Mouse (Mus musculus) hindbrain, embryonic 11.5 days (tissue): ENCODE measurements around the gene Tmem183a. TPM values are rescaled to one million over a fixed set of nuclear protein-coding genes. Genes with fewer than 3 reads are reported as not detected.

Experiments used
- ATAC-seq: fragments of 200-750 bp; cut with Nextera tagmentation; 2 replicates; pipeline ENCODE4 v1.8.0; 2017; ENCODE audit warnings: mild to moderate bottlenecking, moderate TSS enrichment, moderate library complexity; ENCODE audit not compliant: low FRiP score
- DNase-seq: peaks from one replicate; pipeline ENCODE4 v3.0.0-alpha.2; 2015; ENCODE audit warnings: low spot score
- H3K27ac ChIP-seq: fragments of 300-500 bp; sonication (generic); 2 replicates; pipeline ENCODE4 v1.5.1; 2014; ENCODE audit warnings: mild to moderate bottlenecking, low read depth, low read length
- H3K27me3 ChIP-seq: fragments of 300-500 bp; sonication (generic); 2 replicates; pipeline ENCODE4 v1.6.1; 2014; ENCODE audit warnings: mild to moderate bottlenecking, low read length, moderate library complexity, mixed read lengths; ENCODE audit not compliant: control insufficient read depth, insufficient read depth
- H3K36me3 ChIP-seq: fragments of 300-500 bp; sonication (generic); 2 replicates; pipeline ENCODE4 v1.6.1; 2014; ENCODE audit warnings: mild to moderate bottlenecking, low read length, moderate library complexity, mixed read lengths; ENCODE audit not compliant: control insufficient read depth, insufficient read depth
- H3K4me1 ChIP-seq: fragments of 300-500 bp; sonication (generic); replicated peaks from 2 replicates; pipeline ENCODE4 v1.6.1; 2014; ENCODE audit warnings: low read length, mixed read lengths; ENCODE audit not compliant: control insufficient read depth, insufficient read depth
- H3K4me2 ChIP-seq: fragments of 300-500 bp; sonication (generic); replicated peaks from 2 replicates; pipeline ENCODE4 v1.6.1; 2014; ENCODE audit warnings: mild to moderate bottlenecking, low read depth, low read length
- H3K4me3 ChIP-seq: fragments of 300-500 bp; sonication (generic); 2 replicates; pipeline ENCODE4 v1.5.1; 2014; ENCODE audit warnings: low read depth, low read length
- H3K9ac ChIP-seq: fragments of 300-500 bp; sonication (generic); 2 replicates; pipeline ENCODE4 v1.6.1; 2014; ENCODE audit warnings: low read depth, low read length
- H3K9me3 ChIP-seq: fragments of 300-500 bp; sonication (generic); 2 replicates; pipeline ENCODE4 v1.6.1; 2016; ENCODE audit warnings: low read length; ENCODE audit not compliant: control insufficient read depth
- WGBS: fragments of 180-500 bp; shearing (Covaris S2); extraction: QIAGEN DNeasy Blood & Tissue Kit; methylation state at CpG from one replicate; pipeline ENCODE4 v1.1.7; 2014; 5-methylcytosine and 5-hydroxymethylcytosine counted together
- polyA plus RNA-seq: library from polyadenylated mRNA; unstranded; fragments of >200 nt; fragmentation: Nextera tagmentation; extraction: Ambion mirVana; gene quantifications from 2 replicates; pipeline ENCODE4 v1.2.1, GENCODE M21; 2014

The Tmem183a gene
- polyA plus RNA-seq, 1 experiment from 2014 or later, result 126 TPM

DNA sequence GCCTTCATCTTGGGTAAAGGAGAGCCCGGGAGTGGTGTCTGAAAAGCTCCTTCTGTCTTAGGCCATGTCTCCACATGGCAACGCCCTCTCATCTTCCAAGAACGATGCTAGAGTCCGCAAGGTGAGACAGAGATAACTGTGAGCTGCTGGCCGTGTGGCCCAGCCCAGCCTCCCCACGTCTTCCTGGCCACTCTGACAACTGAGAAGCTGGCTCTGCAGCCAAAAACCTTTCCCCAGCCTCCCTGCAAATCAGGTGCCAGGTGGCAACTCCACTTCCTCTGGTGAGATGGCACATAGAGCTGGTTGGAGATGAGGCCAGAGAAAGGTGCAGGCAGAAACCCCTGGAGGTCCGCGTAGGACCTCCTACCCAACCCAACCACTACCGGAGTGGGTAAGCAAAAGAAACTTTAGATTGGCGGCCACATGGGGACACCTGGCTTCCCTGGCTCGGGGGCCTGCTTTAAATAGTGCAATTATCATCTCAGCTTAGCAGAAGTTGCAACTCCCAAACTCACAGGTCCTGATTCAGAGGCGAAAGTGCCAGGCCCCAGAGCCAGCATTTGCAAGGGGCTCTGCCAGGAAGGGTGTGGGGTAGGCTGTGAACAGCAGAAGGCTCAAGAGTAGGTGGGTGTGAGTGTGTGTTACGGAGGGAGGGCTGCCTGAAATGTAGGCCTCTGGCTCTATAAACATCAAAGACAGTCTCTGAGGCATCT lies 26.4 kb downstream of the Tmem183a start:
- ATAC-seq (no peak), DNase-seq (no peak)
- no peak overlapping the region for H3K4me2 ChIP-seq
- no peaks in the 10 kb centered on the region for H3K36me3 ChIP-seq
- H3K4me3 ChIP-seq, result no peak overlapping the region
- H3K27me3 ChIP-seq, result no peaks in the 10 kb centered on the region
- no peaks in the 10 kb centered on the region; the same call in 1 of the 2 replicates for H3K4me1 ChIP-seq
- H3K27ac ChIP-seq, result no peak overlapping the region
- 82% methylated on average over 13 of the region's 13 CpGs for WGBS
- H3K9ac ChIP-seq, result no peak overlapping the region
- H3K9me3 ChIP-seq, result no peaks in the 10 kb centered on the region

DNA sequence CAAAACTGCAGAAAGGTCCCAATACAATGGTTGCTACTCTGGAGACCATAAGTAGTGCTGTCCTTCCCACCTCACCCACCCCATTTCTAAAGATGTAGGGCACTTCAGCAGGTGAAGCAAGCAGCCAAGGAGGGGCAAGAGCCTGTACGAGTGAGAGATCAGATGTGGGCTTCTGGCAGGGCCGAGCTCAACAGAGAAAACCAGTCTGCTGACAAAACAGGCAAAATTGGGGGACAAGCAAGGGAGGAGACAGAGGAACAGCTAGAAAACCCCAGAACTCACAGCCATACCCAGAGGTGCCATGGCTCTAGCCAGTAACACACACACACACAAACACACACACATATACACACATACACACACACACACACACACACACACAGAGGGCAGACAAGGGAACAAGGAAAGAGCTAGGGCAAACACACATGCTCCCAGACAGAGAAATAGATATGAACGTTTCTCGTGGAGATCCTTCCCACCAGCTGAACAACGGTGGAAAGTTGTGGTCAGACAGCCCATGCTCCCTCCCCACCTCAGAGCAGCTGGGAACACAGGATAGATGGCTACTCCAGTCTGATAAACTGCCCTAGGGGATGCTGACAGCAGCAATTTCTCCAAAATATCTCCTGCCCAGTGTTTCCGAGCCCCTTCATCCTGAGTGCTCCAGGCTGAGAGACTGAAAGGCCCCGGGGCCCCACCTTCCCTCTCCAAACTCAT lies 27.5 kb downstream of the Tmem183a start:
- H3K27me3 ChIP-seq, result no peaks in the 10 kb centered on the region
- H3K4me2 ChIP-seq, result no peak overlapping the region
- no peaks in the 10 kb centered on the region; the same call in 1 of the 2 replicates for H3K4me1 ChIP-seq
- H3K36me3 ChIP-seq, result no peaks in the 10 kb centered on the region
- H3K27ac ChIP-seq, result no peak overlapping the region
- ATAC-seq, result no peak
- H3K9me3 ChIP-seq, result no peaks in the 10 kb centered on the region
- no peak for DNase-seq
- WGBS, result 81% methylated on average over 7 of the region's 7 CpGs
- H3K9ac ChIP-seq, result no peak overlapping the region
- H3K4me3 ChIP-seq, result no peak overlapping the region

DNA sequence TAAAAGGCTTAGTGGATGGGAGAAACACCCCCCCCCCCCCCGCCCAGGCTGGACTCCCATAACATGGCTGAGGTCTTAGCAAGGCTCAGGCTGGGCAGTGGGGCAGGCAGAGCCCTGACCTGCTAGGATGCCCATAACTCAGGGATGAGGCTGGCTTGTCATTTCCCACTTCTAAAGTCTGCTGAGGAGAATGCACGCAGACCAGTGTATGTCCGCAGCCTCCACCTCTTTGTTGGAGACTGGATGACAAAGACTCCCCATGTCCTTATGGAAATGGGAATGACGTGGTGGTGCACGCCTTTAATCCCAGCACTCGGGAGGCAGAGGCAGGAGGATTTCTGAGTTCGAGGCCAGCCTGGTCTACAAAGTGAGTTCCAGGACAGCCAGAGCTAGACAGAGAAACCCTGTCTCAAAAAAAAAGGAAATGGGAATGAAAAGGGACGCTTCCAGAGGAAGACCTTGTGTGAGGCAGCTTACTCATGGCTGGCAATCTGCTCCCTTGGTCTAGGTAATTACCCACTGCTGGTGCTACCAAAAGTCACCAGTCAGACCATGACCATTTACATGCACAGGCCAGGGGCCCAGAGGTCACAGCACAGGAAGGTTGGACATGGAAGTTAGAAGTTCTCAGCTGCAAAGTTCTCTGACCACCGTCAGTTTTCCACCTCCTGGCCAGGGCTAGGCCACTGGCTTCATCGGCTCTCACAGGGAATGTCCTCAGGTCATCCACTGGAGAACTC lies 28.2 kb downstream of the Tmem183a start:
- no peaks in the 10 kb centered on the region for H3K27me3 ChIP-seq
- 82% methylated on average over 10 of the region's 10 CpGs for WGBS
- DNase-seq (no peak), ATAC-seq (no peak)
- no peaks in the 10 kb centered on the region for H3K36me3 ChIP-seq
- H3K27ac ChIP-seq, result no peak overlapping the region
- H3K4me3 ChIP-seq, result no peak overlapping the region
- no peak overlapping the region for H3K4me2 ChIP-seq
- no peak overlapping the region for H3K9ac ChIP-seq
- H3K4me1 ChIP-seq, result no peaks in the 10 kb centered on the region; the same call in 1 of the 2 replicates
- H3K9me3 ChIP-seq, result no peaks in the 10 kb centered on the region

DNA sequence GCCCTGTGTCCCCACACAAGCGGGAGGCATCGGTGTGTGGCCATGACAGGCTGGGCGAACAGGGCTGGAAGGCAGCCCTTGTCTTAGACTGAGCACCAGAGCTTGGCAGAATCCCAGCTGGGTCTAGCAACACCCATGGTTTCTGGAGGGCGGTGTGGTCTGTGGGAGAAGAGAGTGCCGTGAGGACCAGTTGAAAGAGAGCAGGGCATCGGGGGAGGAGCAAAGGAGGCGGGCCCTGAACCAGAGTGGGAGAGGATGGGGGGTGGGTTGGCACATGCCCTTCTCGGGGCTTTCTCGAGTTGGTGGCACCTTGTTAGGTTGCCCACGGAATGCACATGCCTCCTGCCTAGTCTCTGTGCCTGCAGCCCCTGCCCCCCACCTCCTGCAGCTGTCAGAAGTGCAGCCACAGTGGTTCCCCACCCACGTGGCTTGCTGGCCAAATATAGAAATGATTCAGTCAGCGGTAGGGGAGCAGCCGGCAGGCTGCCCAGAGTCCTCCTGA lies 29.0 kb downstream of the Tmem183a start, which contains the start of gene Ppfia4:
Gene Ppfia4, minus strand, starts transcription at position 159 of the 502 bp plus-strand sequence.
- no peak within 1 kb of the TSS for H3K9ac ChIP-seq
- H3K4me3 ChIP-seq, result no peak within 1 kb of the TSS
- no peaks in the 10 kb centered on the region for H3K27me3 ChIP-seq
- no peak for DNase-seq
- no peak within 1 kb of the TSS for H3K27ac ChIP-seq
- H3K9me3 ChIP-seq, result no peaks in the 10 kb centered on the region
- no peaks in the 10 kb centered on the region for H3K36me3 ChIP-seq
- H3K4me2 ChIP-seq, result no peak within 1 kb of the TSS
- H3K4me1 ChIP-seq, result no peaks in the 10 kb centered on the region; the same call in 1 of the 2 replicates
- ATAC-seq, result no peak
- WGBS, result 67% methylated on average over 13 of the region's 13 CpGs

DNA sequence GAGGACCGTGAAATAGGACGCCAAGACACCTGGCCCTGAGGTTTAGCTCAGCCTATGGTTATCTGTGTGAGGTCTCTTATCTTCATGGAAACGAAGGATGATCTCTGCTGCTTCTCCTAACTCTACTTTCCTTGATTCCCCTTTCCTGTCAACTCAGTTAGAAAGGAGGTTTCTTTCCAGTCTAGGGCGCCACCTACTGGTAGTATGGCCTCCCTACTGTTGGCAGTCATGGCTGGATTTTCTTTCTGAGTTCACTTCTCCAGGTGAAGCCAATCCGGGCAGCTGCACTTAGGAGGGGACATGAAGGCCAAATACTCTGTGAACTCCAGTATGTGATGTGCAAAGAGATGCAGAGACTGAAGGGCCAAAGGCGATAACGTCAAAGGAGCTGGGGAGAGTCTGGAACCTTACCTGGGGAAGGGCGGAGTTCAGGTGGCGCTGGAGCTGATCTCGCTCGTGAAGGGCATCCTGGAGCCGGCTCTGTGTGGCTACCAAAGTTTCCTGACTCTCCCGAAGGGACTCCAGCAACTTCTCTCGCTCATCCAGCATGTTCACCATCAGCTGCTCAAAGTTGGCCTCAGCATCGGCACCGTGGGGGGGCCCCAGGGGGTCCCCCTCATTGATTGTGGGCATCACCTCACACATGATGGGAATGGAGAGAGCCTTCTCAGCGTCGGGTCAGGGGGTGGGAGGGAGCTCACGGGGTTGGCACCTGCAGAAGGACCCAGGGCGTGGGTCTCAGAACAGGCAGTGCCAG lies 29.7 kb downstream of the Tmem183a start:
- Histone ChIP-seq H3K4me3 (no peak overlapping the region), H3K36me3 (no peaks in the 10 kb centered on the region), H3K4me1 (no peaks in the 10 kb centered on the region; the same call in 1 of the 2 replicates), H3K9me3 (no peaks in the 10 kb centered on the region), H3K27me3 (no peaks in the 10 kb centered on the region), H3K4me2 (no peak overlapping the region), H3K9ac (no peak overlapping the region), H3K27ac (no peak overlapping the region)
- WGBS, result 60% methylated on average over 20 of the region's 20 CpGs
- no peak for ATAC-seq
- peak; percentile 88 for DNase-seq

DNA sequence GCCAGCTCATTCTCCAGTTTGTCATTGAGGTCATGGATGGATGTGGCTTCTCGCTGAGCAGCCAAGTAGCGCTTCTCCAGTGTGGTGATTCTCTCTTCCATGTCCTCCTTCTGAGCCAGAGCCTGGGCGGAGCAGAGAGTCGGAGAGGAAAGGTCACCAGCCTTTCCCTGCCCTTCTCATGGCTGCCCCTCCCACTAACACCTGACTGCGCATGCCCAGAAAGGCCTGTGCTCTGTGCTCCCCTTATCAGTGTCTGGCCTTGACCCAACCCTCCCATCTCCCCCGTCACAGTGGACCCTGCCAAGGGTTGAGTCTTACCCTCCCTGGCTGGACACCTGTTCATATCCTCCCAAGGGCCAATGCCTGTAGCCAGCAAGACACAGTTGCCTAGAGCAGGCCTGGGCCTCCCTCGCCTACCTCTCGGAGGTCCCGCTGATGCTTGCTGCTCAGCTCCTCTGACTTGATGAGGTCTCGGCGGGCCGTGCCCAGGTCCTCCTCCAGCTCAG lies 34.9 kb downstream of the Tmem183a start:
- ATAC-seq, result no peak

DNA sequence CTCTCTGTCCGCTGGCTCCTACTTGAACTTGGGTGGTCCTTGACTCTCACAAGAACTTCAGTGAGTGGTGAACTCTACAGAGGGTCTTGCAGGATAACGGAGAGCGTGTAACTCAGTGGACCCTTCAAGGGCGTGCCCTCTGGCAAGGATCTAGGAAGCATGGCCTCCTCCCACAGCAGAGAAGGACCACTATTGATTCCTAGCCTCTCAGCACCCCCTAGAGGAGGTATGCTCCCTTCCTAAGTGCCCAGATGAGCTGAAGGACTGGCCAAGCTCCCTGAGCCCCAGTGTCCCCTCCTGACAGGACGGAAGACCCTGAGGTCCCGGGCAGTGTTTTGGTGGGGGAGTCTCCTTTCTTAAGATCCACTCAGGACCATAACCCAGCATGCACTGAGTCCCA lies 39.2 kb downstream of the Tmem183a start:
- ATAC-seq (no peak), DNase-seq (no peak)
- no peak overlapping the region for H3K4me3 ChIP-seq
- H3K27ac ChIP-seq, result no peak overlapping the region
- no peak overlapping the region for H3K9ac ChIP-seq
- H3K4me1 ChIP-seq, result peaks cover 3% of the 10 kb centered on the region; the same call in 1 of the 2 replicates
- no peaks in the 10 kb centered on the region for H3K27me3 ChIP-seq
- no peaks in the 10 kb centered on the region for H3K9me3 ChIP-seq
- H3K36me3 ChIP-seq, result no peaks in the 10 kb centered on the region
- H3K4me2 ChIP-seq, result no peak overlapping the region
- 83% methylated on average over 6 of the region's 6 CpGs for WGBS

More for the DNA sequence above, 34.9 kb downstream of the Tmem183a start:
- H3K4me1 ChIP-seq, result no peaks in the 10 kb centered on the region
- DNase-seq, result no peak
- H3K27ac ChIP-seq, result no peak overlapping the region
- H3K4me2 ChIP-seq, result no peak overlapping the region
- H3K9me3 ChIP-seq, result no peaks in the 10 kb centered on the region
- H3K4me3 ChIP-seq, result no peak overlapping the region
- H3K36me3 ChIP-seq, result no peaks in the 10 kb centered on the region
- H3K27me3 ChIP-seq, result no peaks in the 10 kb centered on the region
- WGBS, result 96% methylated on average over 12 of the region's 12 CpGs
- no peak overlapping the region for H3K9ac ChIP-seq
